Comparison of ENCODE assay signal across 8 mouse cellular contexts in the genomic region with DNA sequence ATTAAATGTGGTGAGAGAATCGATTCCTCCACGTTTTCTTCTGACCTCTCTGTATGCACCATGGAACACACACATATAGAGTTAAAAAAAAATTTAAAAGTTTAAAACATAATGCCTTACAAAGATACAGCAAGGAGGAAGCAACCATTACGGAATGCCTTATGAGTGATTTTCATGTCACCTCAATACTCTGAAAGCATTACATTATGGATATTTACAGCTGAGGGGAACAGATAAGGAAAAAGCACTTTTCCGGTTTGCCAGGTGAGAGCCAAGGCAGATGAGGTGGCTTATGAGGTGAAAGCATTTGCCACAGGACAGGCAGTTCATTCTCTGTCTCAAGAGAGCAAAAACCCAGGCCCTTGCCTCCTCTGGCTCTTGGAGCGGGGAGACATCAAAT. TPM values are rescaled to one million over a fixed set of nuclear protein-coding genes. Genes with fewer than 3 reads are reported as not detected.
DNase-seq lines count a peak whose midpoint lies in the region; ATAC-seq and TF ChIP-seq lines count a peak whose summit lies in the region.

No protein-coding gene starts in this region.

- peaks cover 12% of the 10 kb centered on the region for H3K36me3 ChIP-seq in heart, adult 2 months (ENCODE audit: control insufficient read depth, insufficient read depth, low read length)
- no peaks in the 10 kb centered on the region for H3K36me3 ChIP-seq in testis, adult 2 months (ENCODE audit: control insufficient read depth, insufficient read depth, low read length)
- peaks cover 24% of the 10 kb centered on the region for H3K36me3 ChIP-seq in limb, embryonic 15.5 days
- H3K36me3 ChIP-seq in stomach, postnatal 0 days (ENCODE audit: control insufficient read depth, insufficient read depth, low read length): peaks cover 6% of the 10 kb centered on the region; the same call in 1 of the 2 replicates

- no peaks in the 10 kb centered on the region for H3K27me3 ChIP-seq in heart, adult 2 months (ENCODE audit: control insufficient read depth, insufficient read depth, low read length)
- no peaks in the 10 kb centered on the region for H3K27me3 ChIP-seq in testis, adult 2 months (ENCODE audit: control insufficient read depth, insufficient read depth, low read length)
- no peaks in the 10 kb centered on the region for H3K27me3 ChIP-seq in limb, embryonic 15.5 days
- H3K27me3 ChIP-seq in stomach, postnatal 0 days (ENCODE audit: control insufficient read depth, insufficient read depth, low read length): no peaks in the 10 kb centered on the region

- H3K79me2 ChIP-seq in heart, adult 2 months (replicated peaks; ENCODE audit: control insufficient read depth, insufficient read depth, low read length): no peaks in the 10 kb centered on the region

- DNase-seq in heart, adult 2 months: no peak
- DNase-seq in heart, postnatal 36 days: no peak
- DNase-seq in testis, postnatal 14 days (ENCODE audit: low spot score): no peak
- DNase-seq in stomach, postnatal 0 days (ENCODE audit: low spot score): no peak
- no peak for DNase-seq in right cerebral cortex, postnatal 14 days
- no peak for DNase-seq in adrenal gland, postnatal 14 days

- H3K9me3 ChIP-seq in limb, embryonic 15.5 days: no peaks in the 10 kb centered on the region
- no peaks in the 10 kb centered on the region for H3K9me3 ChIP-seq in stomach, postnatal 0 days (ENCODE audit: control insufficient read depth, low read length)

- H3K4me1 ChIP-seq in heart, adult 2 months (ENCODE audit: control insufficient read depth, insufficient read depth, low read length): peaks cover 9% of the 10 kb centered on the region
- H3K4me1 ChIP-seq in testis, adult 2 months (ENCODE audit: control insufficient read depth, insufficient read depth, low read length): peaks cover 7% of the 10 kb centered on the region
- peaks cover 8% of the 10 kb centered on the region for H3K4me1 ChIP-seq in limb, embryonic 15.5 days
- H3K4me1 ChIP-seq in stomach, postnatal 0 days (replicated peaks; ENCODE audit: control insufficient read depth, insufficient read depth): no peaks in the 10 kb centered on the region

- H3K9ac ChIP-seq in heart, adult 2 months (ENCODE audit: low read depth, low read length): peak overlapping the region; percentile 6; the same call in 1 of the 2 replicates
- no peak overlapping the region for H3K9ac ChIP-seq in limb, embryonic 15.5 days
- peak overlapping the region; percentile 35; the same call in 1 of the 2 replicates for H3K9ac ChIP-seq in stomach, postnatal 0 days (ENCODE audit: low read length)

- TF ChIP-seq CTCF in heart, adult 2 months (IDR thresholded peaks at IDR 0.05): no peak
- no peak for TF ChIP-seq CTCF in testis, adult 2 months (IDR thresholded peaks at IDR 0.05; ENCODE audit: control insufficient read depth, insufficient read depth, insufficient replicate concordance, low read depth, low read length)
- no peak for TF ChIP-seq CTCF in stomach, postnatal 0 days (IDR thresholded peaks at IDR 0.05; ENCODE audit: low read depth)

- TF ChIP-seq POLR2A in heart, adult 2 months (IDR thresholded peaks at IDR 0.05; ENCODE audit: insufficient read depth, low read depth, low read length): no peak
- no peak for TF ChIP-seq POLR2A in testis, adult 2 months (IDR thresholded peaks at IDR 0.05; ENCODE audit: control insufficient read depth, low read depth, low read length)

- H3K4me2 ChIP-seq in limb, embryonic 15.5 days: peak overlapping the region; percentile 89
- peak overlapping the region; percentile 86 for H3K4me2 ChIP-seq in stomach, postnatal 0 days (replicated peaks; ENCODE audit: low read depth)

- peak overlapping the region; percentile 98 for H3K27ac ChIP-seq in heart, adult 2 months
- H3K27ac ChIP-seq in testis, adult 2 months (ENCODE audit: control insufficient read depth, insufficient read depth, low read depth, low read length): peak overlapping the region; percentile 50; the same call in 1 of the 2 replicates
- peak overlapping the region; percentile 28 for H3K27ac ChIP-seq in limb, embryonic 15.5 days
- peak overlapping the region; percentile 56 for H3K27ac ChIP-seq in stomach, postnatal 0 days (replicated peaks)

- peak overlapping the region; percentile 44 for H3K4me3 ChIP-seq in heart, adult 2 months
- peak overlapping the region; percentile 91 for H3K4me3 ChIP-seq in testis, adult 2 months (ENCODE audit: control insufficient read depth, low read depth, low read length)
- peak overlapping the region; percentile 73 for H3K4me3 ChIP-seq in limb, embryonic 15.5 days
- H3K4me3 ChIP-seq in stomach, postnatal 0 days (ENCODE audit: low read depth, low read length): peak overlapping the region; percentile 68

- TF ChIP-seq EP300 in heart, adult 2 months (IDR thresholded peaks at IDR 0.05; ENCODE audit: insufficient read depth, low read depth, low read length): no peak
- TF ChIP-seq EP300 in stomach, postnatal 0 days (optimal IDR thresholded peaks at IDR 0.05): no peak

- no peak for ATAC-seq in limb, embryonic 15.5 days (ENCODE audit: insufficient number of reproducible peaks, low FRiP score, low TSS enrichment, low read depth)
- ATAC-seq in stomach, postnatal 0 days (ENCODE audit: low FRiP score, low TSS enrichment): no peak

- intact Hi-C loops in heart, adult 2 months (cut with DNase I): loop anchor here (1.0 kb wide), 1 partner anchor 40 kb away; the partner anchor contains the start of gene Hmgxb4
- intact Hi-C loops in heart, postnatal 36 days (cut with DNase I): loop anchor here (2.0 kb wide), 2 partner anchors 16 to 38 kb away; no protein-coding TSS in a partner anchor

- 69% methylated on average over 5 of the region's 5 CpGs for WGBS in heart, adult 2 months
- WGBS in limb, embryonic 15.5 days: 60% methylated on average over 5 of the region's 5 CpGs
- 55% methylated on average over 5 of the region's 5 CpGs for WGBS in stomach, postnatal 0 days

RNA-seq across cellular contexts. Expression of gene Tom1, which starts 0.5 kb away (rescaled TPM):
- 10 to 100 TPM; 67.6 to 74.3 TPM for total RNA-seq in heart, adult 2 months (2021)
- polyA plus RNA-seq in heart, adult 2 months (2012; rRNA removed): 146 and 164 TPM in 2 replicates
- 10 to 100 TPM; 60.7 to 71.3 TPM for total RNA-seq in heart, postnatal 36 days (2021)
- 117 and 129 TPM in 2 replicates for polyA plus RNA-seq in testis, adult 2 months (2012; rRNA removed)
- polyA plus RNA-seq in limb, embryonic 15.5 days (2015; fragmentation: Nextera tagmentation; extraction: Ambion mirVana): 45.1 and 56.1 TPM in 2 replicates
- polyA plus RNA-seq in stomach, postnatal 0 days (2015; fragmentation: Nextera tagmentation; extraction: Ambion mirVana): 39.2 and 45.6 TPM in 2 replicates
- total RNA-seq in adrenal gland, postnatal 14 days (2021): 37.0 and 40.1 TPM in 2 replicates

RNA-seq across cellular contexts. Expression of gene Hmgxb4, which starts 39.8 kb away (rescaled TPM):
- total RNA-seq in heart, adult 2 months (2021): 10 to 100 TPM; 11.1 to 13.3 TPM
- polyA plus RNA-seq in heart, adult 2 months (2012; rRNA removed): 10.6 and 15.3 TPM in 2 replicates
- total RNA-seq in heart, postnatal 36 days (2021): 10 to 100 TPM; 12.7 to 16.3 TPM
- 6.0 TPM in 2 replicates for polyA plus RNA-seq in testis, adult 2 months (2012; rRNA removed)
- polyA plus RNA-seq in limb, embryonic 15.5 days (2015; fragmentation: Nextera tagmentation; extraction: Ambion mirVana): 31.3 and 37.7 TPM in 2 replicates
- 9.9 and 11.4 TPM in 2 replicates for polyA plus RNA-seq in stomach, postnatal 0 days (2015; fragmentation: Nextera tagmentation; extraction: Ambion mirVana)
- 18.3 and 23.2 TPM in 2 replicates for total RNA-seq in adrenal gland, postnatal 14 days (2021)

Comparison
In these comparisons a context has a peak if more than half of its experiments do, and no peak if none do; other contexts are left out.
1. H3K27ac ChIP-seq: peak in every context shown above with its lines; median percentile 98 in heart, adult 2 months; 56 in stomach, postnatal 0 days; 50 in testis, adult 2 months; 28 in limb, embryonic 15.5 days.